Mouse (Mus musculus) erythroblast, embryonic 14.5 days (primary cell): ENCODE measurements around the gene Cntd1.

Source experiments
- GATA1 ChIP-seq: IDR thresholded peaks from 2 replicates; pipeline ENCODE4 v1.6.1; 2012; ENCODE audit warnings: low read length, inconsistent platforms, mixed read lengths
- TAL1 ChIP-seq: IDR thresholded peaks from 3 replicates; pipeline ENCODE4 v1.6.1; 2012; ENCODE audit warnings: low read length, inconsistent platforms, mixed read lengths

DNA sequence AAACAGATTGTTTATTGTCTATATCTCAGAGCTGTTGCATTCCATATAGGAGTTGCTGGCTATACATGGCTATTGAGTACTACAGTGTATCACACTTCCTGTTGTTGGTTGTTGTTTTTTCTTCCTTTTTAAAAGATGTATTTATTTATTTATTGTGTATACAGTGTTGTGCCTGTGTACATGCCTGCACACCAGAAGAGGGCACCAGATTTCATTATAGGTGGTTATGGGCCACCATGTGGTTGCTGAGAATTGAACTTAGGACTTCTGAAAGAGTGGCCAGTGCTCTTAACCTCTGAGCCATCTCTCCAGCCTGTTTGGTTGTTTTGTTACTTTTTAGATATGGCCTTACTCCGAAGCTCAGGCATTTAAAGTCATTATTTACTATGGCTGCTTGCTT is 35.8 kb downstream of the Cntd1 start:
- TF ChIP-seq TAL1 (no peak), GATA1 (no peak)
